Mouse (Mus musculus) sigmoid colon, adult 10 weeks (tissue): ENCODE results near the gene Zcchc18. TPM values are rescaled to one million over a fixed set of nuclear protein-coding genes. Genes with fewer than 3 reads are reported as not detected.

Source experiments
- polyA plus RNA-seq: library from polyadenylated mRNA; stranded (reverse); fragments of 350-450 nt; fragmentation: Illumina TruSeq; extraction: RNeasy Lipid Tissue Mini Kit (QIAGEN cat#74804); gene quantifications from one replicate; pipeline ENCODE4 v1.2.3, GENCODE M21; 2014; ENCODE audit warnings: low read depth, low replicate concordance

The Zcchc18 gene
- polyA plus RNA-seq, result 3.4 TPM

DNA sequence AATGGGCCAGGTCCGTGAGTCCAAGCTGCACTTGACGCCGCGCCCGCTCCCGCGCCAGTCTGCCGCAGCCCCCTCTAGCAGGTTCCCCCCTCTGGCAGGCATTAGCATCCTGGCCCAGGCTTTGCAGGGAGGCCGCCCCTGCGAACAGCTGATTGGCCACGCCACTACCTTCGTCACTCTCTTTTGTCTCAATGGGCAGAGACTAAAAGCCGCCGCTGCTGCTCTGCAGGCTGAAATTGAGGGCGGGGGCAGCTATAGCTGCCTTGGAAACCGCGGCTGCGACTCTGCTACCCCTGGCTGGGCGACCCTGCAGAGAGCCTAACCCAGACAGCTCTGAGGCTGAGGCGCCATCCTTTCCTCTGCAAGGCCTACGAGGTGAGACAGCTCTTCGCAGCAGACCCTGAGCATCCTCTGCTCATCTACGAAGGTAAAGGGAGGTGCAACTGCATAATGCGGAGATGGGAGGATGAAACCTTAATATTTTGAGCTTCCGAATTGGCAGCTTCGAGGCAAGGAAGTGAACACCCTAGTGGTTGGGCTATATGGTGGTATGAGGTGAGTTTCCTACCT is at the start of gene Zcchc18:
Gene Zcchc18 (plus strand): TSS at position 178 of the 570 bp plus-strand sequence.

DNA sequence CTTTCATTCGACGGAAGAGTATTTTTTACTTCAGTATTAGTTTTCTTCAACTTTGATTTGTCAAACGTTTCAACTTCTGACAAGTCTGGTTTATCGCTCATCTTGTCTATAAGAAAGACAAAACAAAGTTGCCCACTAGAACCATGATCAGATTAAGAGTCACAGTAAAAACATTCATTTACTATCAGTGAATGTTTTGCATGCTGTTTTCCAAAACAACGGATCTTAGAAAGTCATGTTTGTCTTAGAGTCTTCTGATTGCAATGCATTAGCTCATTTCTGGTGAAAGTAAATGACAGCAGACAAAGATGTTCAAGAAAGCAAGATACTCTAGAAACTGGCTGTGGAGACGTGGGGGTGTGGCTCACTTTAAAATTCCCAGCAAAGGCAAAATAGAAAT is 17.6 kb upstream of the Zcchc18 start, which contains the start of gene Tmsb15b2:
Gene Tmsb15b2 (minus strand): TSS at position 101 of the 400 bp plus-strand sequence.

DNA sequence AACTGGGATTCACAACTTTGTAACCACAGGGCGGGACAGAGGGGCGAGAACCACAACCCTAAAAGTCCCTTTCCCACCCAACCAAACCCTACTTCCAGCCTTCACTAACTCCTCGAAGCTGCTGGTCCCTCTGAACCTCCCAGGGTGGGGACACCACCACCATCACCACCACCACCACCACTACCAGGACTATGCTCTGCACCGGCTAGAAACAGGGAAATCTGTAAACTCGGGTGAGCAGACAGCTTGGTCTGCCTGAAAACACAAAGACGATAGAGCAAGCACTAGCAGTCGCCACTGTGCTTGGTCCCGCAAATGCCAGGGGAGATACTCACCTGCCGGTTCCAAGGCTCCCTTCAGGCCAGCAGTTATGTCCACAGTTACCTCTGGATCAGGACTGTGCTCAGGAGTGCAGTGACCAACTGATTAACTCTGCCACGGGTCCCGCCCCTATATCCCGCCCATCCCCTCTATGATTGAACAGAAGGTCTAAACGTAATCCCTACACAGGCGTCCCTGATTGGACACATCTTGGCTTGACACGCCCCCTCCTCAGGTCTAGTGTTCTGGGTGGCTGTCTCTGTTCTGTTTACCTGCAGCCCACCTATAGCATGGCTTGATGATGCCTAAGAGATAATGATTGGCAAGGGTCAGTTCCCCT is 16.4 kb upstream of the Zcchc18 start, which contains the start of the genes Tmsb15l and Tmsb15b1:
Gene Tmsb15l (minus strand): TSS at position 446 of the 661 bp plus-strand sequence.
Gene Tmsb15b1 (minus strand): TSS at position 451 of the 661 bp plus-strand sequence.

DNA sequence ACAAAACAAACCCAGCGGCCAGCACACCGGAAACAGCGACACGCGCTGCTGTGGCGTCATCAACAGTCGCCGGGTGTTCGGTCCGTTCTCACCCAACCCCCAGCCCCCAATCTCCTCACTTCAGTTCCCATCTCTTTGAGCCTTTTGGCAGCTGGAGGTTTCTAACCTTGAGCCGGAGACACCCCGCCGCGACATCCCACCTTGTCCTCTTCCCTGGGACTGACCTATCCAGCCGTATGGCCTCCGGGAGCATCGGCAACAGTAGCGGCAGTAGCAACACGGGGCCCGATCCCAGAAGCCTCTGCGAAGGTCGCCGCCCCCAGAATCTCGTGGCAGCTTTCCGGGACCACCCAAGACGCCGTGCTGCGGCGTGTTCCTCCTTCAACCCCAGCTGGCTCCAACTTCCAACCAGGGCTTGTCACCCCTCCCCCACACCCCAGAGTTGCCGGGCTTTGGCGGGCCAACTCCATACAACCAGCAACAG is 45.1 kb downstream of the Zcchc18 start, which contains the start of gene Slc25a53:
Gene Slc25a53 (minus strand): TSS at position 303 of the 484 bp plus-strand sequence.

Other genes with a start within 250 kb of the Zcchc18 start
- 519 TPM for gene Morf4l2, start 249.5 kb upstream of the Zcchc18 start, polyA plus RNA-seq
- not detected for gene Glra4, start 213.0 kb upstream of the Zcchc18 start, polyA plus RNA-seq
- gene Plp1, start 170.5 kb upstream of the Zcchc18 start, polyA plus RNA-seq, result 12.1 TPM
- 0.79 TPM for gene Rab9b, start 124.4 kb upstream of the Zcchc18 start, polyA plus RNA-seq
- gene H2bfm, start 65.8 kb upstream of the Zcchc18 start, polyA plus RNA-seq, result not detected
- 89.5 TPM for gene Tmsb15b2, start 17.7 kb upstream of the Zcchc18 start, polyA plus RNA-seq
- 13.6 TPM for gene Tmsb15l, start 16.3 kb upstream of the Zcchc18 start, polyA plus RNA-seq
- 10.3 TPM for gene Tmsb15b1, start 16.3 kb upstream of the Zcchc18 start, polyA plus RNA-seq
- gene Slc25a53, start 45.1 kb downstream of the Zcchc18 start, polyA plus RNA-seq, result 9.4 TPM
- gene Fam199x, start 56.4 kb downstream of the Zcchc18 start, polyA plus RNA-seq, result 27.0 TPM
- gene Esx1, start 128.9 kb downstream of the Zcchc18 start, polyA plus RNA-seq, result not detected